Mouse (Mus musculus): ENCODE measurements at regions not wholly inside any gene's neighbourhood (a gene's known extent, or its start where the extent isn't known, plus 50 kb on each side); places are given as distances from the start of the nearest gene placed in this dataset.

DNA sequence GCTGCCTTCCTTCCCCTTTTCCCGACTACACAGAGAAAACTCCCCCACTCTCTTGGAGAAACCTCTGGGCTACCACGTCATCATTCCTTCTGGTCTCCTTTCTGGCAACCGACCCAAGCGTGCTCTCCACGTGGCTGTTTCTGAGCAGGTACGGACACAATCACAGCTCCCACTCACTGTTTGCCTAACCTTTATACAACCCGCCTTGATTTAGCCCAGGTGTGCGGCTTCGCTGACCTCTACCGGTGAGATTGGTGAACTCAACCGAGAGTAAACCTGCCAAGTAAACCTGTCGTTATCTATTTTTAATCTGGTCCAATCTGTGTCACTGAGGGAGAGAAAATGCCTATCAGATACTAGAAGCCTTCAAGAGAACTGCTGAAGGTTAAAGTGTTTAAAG lies 142.7 kb upstream of the Gnai1 start:
- no peak for DNase-seq

DNA sequence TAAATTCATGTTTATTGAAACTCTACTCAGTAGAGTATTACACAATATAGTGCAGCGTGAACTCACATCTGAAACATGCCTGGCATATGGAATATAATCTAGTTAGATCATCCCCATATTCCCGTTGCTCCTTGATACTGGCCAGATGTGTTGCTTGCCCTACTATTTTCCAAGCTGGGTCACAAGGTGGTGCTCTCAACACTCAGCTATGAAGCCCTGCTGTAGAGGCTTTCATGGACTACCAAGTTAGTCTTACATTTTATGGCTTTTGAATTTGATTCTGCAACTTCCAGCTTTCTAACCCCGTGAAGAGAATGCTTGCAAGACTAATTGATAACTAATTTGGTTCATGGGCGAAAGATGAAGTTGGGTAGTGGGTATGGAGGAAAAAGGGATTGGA lies 134.2 kb upstream of the Gnai1 start:
- DNase-seq: no peak

DNA sequence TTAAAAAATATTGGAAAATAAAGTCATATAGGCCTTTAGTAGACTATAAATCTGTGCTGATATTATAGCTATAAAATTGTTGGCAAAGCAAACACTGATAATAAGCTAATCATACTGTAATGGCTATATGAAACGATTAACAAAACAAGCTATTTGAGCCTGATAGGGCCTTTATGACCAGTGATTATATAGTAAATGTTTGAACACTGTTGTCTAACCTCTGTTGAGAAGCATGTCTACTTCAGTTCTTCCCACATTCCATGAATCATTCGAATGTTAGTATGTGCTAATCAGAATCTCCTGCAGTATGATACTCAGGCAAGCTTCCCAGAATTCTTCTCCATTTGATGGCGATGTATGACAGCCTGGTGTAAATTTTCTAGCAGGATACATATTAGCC lies 129.6 kb upstream of the Gnai1 start:
- DNase-seq: no peak

DNA sequence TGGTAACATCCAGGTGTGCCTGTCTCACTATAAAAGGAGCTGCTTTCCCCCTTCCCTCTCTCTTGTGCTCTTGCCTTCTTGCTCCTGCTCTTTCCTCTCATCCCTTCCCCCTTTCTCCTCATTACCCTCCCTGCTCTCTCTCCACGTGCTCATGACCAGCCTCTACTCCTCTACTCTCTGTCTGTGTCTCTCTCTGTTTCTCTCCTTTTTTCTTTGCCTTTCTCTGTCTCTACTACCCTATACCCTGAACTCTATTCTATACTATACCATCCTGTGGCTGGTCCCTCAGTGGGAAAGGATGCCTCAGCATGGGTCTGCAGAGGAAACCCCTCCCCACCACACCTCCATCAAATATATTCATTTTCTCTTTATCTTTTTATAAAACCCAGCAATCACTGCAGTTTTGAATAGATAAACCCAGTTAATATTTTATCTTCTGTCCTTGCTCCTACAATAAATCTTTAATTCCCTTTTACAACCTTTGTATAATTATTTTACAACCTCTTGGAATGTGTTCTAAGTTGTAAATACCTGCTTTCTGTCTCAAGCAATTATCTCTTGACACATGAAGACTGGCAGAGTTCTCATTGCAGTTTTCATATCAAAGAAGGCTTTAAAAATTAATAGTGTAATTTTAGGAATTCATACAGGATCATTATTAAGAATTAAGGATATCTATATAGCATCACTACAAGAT lies 127.1 kb upstream of the Gnai1 start:
- DNase-seq: no peak

DNA sequence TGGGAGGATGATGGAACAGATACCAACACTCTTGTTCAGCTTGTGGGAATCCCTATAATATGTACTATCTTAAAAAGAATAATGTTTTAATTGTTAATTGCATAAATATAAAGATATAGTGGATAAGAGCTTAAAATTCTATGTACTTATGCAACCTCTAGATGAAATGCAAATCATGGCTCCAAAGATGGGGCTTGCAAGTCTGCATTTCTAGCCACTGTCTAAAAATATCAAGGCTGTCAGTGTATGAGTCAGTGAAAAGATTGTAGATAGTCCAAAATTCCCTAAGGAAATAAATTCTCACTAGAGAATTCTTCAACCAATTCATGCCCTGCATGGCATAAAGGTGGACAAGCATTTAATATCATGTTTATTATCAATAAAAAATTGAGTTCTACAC lies 124.2 kb upstream of the Gnai1 start:
- DNase-seq: no peak

DNA sequence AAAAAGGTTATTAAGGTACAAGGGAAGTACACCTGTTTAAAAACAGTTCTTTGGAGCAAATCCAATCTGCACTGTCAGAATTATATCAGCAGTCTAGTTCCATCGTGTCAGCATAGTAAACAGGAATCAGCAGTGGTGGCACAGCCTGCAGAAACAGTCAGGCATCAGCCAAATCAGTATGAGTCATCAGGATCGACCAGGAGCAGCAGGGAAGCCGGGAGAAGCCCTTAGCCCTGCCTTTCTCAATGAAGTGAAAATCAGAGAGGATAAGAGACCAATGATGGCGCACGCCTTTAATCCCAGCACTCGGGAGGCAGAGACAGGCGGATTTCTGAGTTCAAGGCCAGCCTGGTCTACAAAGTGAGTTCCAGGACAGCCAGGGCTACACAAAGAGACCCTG lies 118.3 kb upstream of the Gnai1 start:
- peak; percentile 70 for DNase-seq

DNA sequence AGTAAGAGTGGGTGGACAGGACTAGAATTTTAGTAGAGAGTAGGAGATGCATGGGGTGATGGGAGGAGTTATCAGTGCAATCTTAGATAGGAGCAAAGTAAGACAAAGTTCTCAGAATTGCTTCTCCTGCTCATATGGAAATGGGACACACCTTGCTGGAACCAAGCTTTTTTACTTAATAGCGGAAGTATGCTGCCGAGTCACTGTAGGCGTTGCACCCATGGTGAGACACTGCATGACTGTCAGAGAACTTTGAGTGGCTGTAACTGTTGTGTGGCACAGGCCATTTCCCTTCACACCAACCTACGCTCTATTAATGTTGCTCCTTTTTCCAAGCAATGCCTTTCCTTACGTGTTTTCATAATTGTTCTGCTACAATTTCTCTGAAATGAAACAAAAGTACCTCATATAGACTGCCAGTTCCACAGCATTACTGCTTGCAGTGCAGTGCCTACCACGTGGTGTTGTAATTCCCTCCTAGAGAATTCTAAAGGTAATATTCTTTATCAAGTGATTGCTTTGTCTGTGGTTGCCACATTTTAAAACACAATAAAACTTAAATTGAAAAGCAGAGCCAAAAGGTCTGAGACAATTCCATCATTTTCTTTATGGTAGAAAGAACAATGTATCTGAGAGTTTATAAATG lies 117.3 kb upstream of the Gnai1 start:
- DNase-seq: peak; percentile 28

DNA sequence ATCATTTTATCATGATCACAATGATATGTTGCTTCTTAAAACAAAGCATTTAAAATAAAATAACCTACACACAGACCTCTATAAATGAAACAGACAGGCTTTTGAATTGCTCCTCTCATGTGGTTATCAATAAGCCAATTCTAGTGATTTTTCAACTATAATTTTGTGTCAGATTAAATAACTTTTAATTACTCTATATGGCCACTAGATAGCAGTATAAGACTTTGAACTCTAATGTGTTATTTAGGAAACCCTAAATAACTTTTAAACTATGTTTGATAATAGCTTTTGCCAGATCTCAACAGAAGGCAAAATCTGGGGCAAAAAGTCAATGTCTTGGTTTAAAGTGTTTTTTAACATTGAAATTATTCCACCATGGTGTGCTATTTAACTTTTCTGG lies 112.0 kb upstream of the Gnai1 start:
- DNase-seq: no peak

DNA sequence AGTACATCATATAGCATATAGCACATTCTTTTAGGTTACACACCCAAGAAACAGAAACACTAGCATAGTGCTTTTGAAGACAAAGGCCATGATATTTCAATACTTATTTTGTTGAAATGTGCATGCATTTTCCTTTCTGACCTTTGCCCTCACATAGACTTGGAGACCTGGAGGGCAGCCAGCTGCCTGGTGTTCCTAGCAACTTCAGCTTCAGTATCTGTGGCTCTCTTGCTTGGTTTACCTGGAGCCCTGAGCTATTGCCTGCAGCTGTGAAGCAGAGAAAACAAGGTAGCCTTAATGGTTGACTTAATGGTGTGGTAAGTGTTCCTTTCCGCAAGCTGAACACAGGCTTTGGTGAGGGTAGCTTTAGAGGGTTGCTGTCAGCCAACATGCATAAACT lies 97.6 kb upstream of the Gnai1 start:
- peak; percentile 68 for DNase-seq

DNA sequence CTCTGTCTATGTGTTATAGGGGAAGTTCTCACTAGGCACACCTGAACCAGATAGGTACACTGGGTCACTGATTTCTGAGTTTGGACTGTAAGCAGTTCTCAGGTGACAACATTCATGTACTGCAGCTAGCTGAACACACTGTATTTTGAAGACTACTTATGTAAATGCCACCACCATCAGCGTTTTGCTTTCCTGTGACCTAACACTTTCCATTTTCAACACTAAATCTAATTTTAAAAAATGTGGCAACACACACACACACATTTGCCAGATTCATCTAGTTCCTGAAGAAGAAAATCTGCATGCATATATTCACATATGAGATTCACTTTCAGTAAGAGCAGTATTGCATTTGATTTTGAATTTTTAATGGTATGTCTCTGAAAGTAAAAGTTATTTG lies 96.0 kb upstream of the Gnai1 start:
- DNase-seq: no peak

DNA sequence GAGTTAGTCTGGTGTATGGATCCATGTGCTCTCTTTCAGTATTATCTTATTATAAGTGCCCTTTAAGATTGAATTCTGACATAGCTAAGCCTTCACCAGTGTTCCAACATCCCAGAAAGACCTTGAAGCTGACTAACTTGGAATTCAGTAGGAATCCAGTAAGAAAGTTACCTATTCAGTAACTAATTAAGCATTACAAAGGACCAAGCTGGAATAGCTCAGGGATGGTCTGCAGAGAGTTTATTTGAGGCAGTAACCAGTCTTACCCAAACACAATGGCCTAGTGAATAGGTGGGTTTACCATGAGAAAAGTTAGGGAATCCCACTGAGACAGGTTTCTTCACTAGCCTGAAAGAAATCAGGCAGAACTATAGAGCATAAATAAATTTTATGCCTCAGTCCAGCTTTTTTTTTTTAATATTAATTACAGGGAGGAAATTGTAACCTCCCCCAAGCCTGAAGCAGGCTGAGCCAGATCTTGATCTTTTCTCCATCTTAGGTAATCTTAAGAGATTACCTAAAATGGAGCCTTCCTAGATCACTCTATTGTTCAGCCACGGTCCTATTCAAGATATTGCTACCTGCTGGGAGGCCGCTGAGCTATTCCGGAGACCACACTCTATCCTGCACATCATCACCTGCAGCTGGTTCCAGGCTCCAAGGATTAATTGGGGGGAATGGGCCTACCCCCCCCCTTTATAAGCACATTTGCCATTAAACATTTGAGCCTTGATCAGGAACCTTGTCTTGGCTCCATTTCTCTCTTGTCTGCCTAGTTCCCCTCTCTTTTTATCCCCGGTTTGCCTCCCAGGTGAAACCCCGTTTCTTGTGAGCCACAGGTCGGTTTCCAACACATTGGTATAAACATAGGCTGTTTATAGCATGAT lies 93.0 kb upstream of the Gnai1 start:
- DNase-seq: peak; percentile 66

DNA sequence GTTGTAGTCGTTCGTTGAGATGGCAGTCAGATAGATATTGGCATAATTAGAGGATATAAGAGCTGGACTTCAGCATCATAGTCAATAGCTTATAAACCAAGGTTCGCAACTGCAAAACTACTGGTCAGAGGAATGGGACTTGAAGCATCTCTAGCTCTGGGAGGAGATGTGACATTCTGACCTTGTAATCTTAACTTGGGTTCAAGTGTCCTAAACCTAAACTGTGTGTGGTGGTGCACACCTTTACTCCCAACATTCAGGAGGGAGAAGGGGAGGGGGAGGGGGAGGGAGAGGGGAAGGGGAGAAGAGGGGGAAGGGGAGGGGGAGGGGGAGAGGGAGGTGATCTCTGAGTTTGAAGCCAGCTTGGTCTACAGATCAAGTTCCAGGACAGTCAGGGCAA lies 89.1 kb upstream of the Gnai1 start:
- DNase-seq: no peak

DNA sequence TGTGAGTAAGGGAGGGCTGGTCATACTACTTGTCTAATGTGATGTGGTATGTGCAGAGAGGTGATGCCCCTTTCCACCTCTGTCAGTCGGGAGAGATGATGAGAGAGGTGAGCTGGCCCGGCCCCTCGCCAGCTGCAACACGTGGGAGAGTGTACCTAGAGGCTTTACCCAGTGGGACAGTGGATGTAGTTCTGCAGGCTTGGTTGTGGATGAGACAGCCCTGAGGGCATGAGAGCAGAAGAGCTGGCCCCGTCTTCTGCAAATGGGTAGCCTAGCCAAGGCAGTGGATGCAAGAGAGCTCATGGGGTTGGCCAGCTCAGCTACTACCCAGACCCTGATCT lies 88.1 kb upstream of the Gnai1 start:
- DNase-seq: peak; percentile 80

DNA sequence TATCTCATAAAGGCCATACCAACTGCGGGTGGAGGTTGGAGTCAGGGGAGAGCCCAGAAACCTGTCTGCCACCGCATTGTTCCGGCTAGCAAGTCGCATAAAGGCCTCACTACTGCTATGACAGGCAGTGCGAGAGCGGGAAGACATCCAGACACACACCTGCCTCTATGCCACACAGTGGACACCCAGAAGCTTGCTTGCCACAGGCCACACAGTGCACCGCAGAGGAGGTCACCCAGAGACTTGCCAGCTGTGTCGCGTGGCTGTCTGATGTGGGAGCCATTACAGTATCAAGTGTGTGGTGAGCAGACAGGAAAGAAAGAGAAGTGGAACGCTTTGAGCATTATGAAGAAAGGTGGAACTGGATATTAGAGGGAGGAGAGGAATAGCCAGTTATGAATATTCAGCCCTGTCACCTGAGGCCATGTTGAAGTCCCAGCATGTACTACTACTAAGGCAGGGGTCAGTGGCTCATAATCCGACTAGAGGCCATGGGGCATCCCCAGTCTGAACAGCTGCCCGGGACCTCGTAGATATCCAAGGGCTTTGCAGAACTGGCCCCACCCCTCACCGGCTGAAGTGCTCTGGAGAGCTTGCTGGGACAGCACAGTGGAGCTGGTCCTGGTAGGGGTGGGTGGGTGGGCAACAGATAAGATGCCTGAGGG lies 87.6 kb upstream of the Gnai1 start:
- peak; percentile 84 for DNase-seq

DNA sequence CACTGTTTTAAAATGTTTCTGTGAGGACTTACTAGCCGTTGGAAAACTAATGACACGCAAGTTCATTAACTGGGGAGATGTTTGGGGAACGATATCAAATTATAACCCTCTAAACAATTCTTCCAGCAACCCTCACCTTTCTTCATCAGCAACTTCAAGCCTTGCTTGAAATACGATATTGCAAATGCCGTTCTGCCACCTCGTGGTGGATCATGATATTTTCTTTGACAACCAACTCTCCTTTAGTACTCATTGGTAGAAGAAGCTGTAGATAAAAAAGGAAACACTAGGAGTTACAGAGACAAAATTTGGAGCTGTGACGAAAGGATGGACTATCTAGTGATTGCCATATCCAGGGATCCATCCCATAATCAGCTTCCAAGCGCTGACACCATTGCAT lies 85.8 kb upstream of the Gnai1 start:
- peak; percentile 34 for DNase-seq

DNA sequence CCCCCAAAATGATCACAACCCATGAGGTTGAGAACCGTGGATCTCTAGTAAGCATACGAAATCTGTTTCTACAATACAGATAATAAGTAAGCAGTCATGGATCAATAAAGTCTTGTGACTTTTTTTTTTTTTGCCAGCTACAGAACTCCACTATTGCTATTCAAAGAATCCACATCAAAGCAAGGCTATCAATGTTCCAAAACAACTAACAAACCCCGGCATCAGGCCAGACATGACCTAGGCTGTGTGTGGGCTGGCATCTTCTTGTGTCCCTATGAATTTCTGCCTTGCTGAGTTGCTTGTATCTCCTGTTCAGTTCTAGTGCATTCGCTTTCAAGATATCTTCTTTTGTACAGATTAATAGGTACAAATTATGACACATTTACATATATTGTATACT lies 79.8 kb upstream of the Gnai1 start:
- peak; percentile 36 for DNase-seq

DNA sequence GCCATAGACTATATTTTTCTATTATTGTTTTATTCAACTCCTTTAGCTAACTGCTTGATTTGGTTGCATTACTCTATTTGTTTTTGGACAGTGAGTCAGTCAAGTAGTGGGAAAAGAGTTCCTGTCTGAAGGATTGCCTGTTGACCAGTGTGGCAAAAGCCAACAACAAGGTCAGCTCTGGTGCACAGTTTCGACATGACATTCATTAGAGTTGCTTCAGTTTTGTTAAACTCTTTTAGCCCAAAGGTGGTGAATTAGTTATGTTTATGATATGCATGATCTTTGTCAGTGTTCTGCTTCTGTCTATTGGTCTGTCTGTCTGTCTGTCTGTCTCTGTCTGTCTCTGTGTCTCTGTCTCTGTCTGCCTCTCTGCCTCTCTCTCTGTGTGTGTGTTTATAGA lies 79.1 kb upstream of the Gnai1 start:
- DNase-seq: peak; percentile 60

DNA sequence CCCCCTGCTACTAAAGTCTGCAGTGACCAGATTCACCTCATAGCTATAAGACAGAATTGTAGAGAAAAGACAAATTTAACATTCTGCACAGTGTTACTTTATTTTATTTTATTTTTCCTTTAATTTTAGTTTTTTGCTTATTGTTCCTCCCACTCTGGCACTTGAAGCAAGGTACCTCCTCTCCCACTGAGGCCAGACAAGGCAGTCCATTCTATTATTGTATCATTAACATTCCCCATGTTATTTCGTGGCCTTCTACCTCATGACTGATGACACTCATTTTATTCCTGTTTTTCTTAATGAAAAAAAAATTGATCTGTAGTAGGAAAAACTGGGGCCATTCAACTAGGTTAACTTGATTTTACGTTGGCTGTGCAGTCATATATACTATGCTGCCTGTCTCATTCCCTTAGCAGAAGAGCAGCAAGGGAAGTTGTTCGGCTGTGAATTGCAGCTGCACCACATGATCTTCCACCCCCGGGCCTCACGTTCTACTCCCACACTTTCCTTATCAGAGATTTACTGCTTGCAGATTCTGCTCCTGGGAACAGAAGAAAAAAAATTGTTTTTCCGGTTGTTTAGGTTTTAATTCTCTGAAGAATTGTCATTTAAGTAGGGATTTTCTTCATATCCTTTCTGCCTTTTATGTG lies 76.1 kb upstream of the Gnai1 start:
- DNase-seq: no peak

DNA sequence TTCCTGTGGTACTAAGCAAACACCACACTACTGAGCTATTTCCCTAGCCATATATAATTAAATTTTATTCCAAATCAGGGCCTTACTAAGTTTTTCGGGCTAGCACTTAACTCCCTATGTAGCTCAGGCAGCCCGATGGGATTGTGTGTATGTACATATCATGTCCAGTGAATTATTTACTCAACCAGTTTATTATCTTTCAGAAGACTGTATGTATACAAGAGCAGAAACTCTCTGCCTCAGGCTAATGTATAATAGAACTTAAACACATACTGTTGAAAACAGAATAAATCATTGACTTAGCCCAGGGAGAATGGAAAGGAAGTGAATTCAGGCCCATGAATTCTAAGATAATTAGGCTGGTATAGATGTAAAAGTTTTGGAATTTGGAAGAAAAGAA lies 74.1 kb upstream of the Gnai1 start:
- DNase-seq: no peak

DNA sequence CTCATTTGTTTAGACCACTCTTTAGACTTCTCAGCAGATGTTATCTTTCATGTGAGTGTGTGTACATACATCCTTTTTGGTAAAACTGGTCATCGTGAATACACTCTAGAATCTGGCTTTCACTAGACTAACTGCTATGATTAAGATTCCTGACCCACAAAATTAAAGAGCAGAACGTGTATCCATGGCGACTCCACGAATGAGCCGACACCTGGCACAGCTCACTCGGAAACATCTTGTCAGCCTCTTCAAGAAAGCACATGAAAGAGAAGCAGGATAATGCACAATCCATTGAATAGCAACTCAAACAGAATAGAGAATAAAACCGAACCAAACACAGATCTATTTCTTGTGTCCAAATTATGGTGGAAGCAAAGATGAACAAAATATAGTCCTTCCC lies 73.1 kb upstream of the Gnai1 start:
- no peak for DNase-seq

DNA sequence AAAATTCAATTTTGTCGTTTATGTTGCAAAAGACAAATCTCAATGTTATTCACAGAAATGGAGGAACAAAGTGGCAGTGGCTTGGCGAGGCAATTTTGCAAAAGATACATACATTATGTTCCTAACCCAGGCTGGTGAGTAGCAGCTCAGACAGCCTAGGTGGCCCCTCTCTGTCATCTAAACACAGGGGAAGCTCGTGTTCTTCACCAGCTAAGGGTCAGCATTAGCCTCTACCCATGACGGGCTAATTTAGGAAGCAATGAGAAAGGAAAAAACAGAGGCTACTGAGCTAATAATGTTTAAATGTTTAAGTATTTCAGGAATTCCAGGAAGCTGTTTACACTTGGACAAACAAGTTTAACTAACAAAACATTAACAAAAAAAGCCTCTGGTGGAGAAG lies 64.9 kb upstream of the Gnai1 start:
- DNase-seq: no peak

DNA sequence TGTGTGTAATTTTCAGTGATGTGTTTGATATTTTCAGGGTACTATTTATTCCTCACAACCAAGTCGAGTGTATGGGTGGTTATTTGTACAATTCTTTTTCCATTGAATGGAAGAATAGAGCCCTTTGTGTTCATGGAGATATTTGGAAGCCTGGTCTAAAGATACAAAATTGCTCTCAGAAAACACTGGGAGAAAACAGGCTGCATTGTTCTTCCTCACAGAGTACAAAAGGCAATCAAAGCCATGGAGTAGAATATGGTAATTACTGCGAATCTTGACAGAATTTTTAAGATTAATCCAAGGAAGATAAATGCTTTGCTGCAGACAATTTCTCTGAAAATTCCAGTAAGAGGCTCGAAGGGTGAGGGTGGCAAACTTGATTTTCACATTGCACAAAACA lies 54.7 kb upstream of the Gnai1 start:
- DNase-seq: no peak
